Mouse (Mus musculus): ENCODE results near the gene Ppm1h.

The Ppm1h gene

DNA sequence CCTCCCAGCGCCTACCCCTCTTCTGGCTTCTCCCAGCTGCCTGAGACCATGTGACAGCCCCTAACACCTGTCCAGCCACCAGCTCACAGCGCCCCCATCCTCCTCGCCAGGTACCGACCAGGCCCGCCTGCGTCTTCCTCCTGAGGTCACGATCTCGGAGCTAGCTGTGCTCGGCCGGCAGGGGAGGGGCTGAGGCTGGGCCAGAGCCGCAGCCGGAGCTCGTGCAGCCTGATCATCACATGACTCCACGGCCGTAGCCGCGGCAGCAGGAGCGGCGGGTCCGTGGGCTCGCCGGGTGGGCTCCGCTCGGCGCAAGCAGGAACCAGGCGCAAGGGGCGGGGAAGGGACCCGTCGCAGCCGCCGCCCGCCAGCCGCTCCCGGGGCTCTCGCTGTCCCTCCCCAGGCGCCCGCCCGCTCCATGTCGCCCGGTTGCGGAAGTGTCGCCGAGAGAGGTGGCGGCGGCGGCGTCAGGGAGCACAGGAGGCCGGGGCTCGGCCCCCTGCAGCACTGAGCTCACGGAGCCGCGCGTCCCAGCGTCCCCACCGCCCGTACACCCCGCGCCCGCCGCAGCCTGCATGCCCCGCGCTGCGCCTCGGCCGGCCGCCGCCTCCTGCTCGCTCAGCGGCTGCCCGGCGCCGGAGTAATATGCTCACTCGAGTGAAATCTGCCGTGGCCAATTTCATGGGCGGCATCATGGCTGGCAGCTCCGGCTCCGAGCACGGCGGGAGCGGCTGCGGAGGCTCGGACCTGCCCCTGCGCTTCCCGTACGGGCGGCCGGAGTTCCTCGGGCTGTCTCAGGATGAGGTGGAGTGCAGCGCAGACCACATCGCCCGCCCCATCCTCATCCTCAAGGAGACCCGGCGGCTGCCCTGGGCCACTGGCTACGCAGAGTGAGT is at the start of gene Ppm1h:
Gene Ppm1h (plus strand): TSS at position 222 of the 896 bp plus-strand sequence.
- DNase-seq: peak; percentile 65

DNA sequence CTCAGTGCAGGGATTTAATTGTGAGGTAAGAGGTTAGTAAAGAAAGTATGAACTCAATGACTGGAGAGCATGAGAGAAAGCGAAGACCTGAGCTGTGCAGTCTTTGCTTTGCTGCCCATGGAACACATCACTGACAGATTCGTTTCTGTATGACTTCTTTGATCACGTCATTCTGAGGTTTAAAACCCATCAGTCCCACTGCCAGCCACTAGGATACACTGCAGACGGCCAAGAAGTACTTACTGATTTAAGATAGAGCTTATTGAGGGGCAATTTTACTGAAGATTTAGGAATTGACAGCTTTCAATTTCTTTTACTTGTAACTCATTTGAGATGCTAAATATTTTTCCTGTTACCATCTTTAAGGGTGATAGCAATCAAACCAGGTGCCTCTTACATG is 49.6 kb upstream of the Ppm1h start:
- no peak for DNase-seq

- no peak for DNase-seq
Measured at GRCm38 (mm10) chr10:122639879-122640278, 38.7 kb upstream of the Ppm1h start.

- no peak for DNase-seq
Measured at GRCm38 (mm10) chr10:122641263-122641795, 37.2 kb upstream of the Ppm1h start.

- DNase-seq: no peak
Measured at GRCm38 (mm10) chr10:122642125-122642524, 36.4 kb upstream of the Ppm1h start.

DNA sequence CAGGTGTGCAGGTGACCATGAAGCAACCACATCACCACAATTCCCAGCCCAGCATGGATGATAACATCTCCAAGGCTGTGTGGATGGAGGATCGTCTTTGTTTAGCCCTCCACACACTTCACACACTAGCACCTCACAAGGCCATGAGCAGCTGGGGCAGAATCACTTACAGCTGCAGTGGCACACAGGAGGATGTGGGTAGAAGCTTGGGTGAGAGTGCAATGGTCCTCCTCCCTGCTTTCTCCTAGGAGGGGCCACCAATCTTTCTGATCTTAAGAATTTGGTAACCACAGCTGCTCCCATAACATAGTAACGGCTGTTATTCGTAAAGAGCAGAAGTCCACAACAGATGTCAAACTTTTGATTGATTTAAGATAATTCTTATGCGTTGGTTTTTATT is 26.6 kb upstream of the Ppm1h start:
- DNase-seq: no peak

GRCm38 (mm10) chr10:122652578-122652977 is 26.0 kb upstream of the Ppm1h start:
- no peak for DNase-seq

- DNase-seq: no peak
Measured at GRCm38 (mm10) chr10:122665652-122666051, 12.9 kb upstream of the Ppm1h start.

- no peak for DNase-seq
Measured at GRCm38 (mm10) chr10:122671253-122671652, 7.3 kb upstream of the Ppm1h start.

DNA sequence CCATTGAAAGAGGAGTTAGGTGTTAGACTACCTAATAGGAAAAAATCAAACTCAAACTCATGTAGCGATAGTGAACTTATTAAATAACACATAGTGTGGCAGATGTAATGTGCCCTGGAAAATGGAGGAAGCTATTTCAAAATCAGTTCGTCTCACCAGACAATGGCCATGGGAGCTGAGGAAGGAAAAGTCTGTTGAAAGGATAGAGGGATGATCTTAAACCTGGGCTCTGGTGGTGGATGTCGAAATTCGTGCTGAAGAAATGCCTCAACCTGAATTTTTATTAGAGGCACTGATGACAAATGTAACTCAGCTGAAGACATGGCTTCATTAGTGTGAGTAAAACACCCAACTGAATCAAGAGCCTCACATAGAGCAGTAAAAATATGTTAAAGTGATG is 6.5 kb upstream of the Ppm1h start:
- DNase-seq: no peak

DNA sequence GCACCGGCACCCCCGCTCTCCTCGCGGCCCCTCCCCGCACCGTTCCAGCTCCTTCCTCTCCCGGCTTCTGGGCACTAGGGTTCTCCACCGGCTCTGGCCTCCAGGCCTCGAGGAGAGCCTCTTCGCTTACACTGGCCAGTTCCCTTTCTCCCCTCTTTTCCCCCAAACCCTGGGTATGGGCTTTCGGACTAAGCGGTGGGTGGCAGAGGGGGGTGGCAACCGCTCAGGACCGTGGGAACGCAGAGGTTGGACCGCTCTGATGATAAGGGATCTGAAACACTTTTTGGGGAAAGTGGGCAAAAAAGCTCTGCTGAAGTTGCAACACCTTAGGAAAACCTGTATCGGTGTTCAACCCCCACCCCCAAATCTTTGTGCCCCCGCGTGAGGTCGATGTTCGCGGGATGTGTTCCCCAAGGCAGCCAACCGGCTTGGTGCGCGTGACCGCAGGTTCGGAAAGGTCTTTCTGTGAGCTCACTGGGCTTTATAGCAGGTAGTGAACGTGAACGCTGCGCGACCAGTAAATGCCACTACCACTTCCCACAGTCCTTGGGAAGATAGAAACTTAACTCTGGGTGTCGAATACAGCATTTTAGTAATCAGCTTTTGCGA is 979 bp downstream of the Ppm1h start:
- peak; percentile 50 for DNase-seq

DNA sequence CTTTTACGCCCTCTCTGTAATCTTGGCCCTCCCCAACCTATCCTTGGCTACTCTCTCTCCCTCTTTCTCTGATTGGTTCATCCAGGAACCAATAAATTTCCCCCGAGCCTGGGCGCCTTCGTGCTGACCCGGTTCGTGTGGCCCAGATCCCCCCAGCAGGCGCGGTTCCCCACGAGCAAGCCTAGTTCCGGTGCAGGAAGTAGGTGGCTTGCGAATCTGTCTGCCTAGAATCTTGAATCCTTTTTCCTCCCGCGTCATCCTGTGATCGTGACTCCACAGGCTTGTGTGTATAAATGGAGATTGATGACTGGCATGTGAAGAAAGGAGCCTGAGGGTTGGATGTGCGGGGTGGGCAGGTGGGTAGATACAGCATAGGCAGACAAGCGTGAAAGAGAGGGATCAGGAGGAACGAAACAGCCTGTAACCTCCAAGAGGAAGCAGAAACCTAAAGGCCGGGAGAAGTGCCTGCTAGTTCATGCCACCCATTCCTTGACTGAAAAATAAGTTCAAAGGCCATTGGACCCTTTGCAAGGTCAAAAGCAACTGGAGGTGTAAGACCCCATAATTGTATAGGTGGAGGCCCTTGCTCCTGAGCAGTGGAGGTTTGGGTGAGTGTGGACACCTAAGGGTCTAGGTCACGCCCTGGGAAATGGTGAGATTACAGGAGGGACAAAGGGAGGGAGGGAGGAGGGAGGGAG is 2.0 kb downstream of the Ppm1h start:
- DNase-seq: peak; percentile 54

- DNase-seq: no peak
Measured at GRCm38 (mm10) chr10:122681085-122681408, 2.5 kb downstream of the Ppm1h start.

DNA sequence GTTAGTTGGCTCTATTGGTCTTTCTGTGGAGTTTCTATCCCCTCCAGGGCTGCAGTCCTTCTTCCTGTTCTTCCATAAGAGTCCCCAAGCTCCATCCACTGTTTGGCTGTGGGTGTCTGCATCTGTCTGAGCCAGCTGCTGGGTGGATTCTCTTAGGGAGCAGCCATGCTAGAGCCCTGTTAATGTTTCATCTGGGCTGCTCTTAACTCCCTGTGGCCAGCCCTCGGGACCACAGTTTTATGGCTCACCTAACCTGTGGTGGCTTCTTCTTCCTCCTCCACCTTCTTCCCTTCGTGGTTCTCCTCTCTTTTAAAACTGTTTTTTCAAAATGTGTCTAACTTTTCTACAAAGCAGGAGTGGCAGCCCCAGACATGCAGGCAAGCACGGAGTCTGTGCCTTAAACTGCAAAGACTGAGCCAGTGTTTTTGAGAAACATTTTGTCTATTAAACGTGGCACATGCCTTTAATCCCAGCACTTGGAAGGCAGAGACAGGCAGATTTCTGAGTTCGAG is 5.3 kb downstream of the Ppm1h start:
- DNase-seq: no peak

- no peak for DNase-seq
Measured at GRCm38 (mm10) chr10:122685297-122685696, 6.7 kb downstream of the Ppm1h start.

DNA sequence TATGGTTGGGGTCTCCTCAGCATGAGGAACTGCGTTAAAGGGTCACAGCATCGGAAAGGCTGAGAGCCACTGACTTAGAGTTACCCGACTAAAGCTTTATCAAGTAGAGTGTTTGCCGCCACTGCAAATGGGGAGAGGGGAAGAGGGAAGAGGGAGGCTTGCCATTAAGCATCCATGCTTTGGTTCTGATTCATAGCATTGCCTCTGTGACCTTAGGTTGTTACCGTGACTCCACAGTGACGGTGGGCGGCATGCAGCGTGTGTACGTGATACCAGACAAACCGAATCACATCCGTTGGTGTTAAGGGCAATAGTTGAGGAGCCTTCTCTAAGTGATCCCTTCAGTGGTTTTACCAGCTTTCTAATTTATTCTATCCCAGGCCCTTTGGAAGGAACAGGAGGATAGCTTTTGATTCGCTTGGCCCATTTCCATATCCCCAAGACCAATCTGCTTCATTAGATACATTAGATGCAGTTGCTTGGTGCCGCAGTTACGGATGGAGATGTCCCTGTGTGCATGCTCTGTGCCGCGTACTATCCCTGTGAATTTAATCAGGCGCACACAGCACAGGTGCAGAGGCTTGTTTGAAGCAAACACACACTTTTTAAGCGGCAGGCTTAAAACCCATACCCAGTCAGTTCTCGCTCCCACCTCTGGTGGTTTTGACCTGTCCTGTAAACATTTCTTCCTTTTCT is 7.4 kb downstream of the Ppm1h start:
- no peak for DNase-seq

DNA sequence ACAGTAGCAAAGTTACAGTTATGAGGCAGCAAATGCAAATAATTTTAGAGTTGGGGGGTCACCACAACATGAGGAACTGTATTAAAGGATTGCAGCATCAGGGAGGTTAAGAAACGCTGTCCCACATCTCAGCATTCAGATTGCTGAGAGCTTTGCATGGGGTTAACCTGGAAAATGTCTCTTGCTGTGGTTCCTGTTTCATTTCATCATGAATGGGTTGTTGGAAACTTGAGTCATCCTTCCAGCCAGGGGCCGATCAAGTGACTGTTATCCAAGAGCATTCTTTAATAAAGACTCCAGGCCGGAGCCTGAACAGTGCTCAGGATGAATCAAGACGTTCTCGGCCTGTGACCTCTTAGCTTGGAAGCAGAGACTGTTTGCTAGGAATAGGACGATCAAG is 12.1 kb downstream of the Ppm1h start:
- no peak for DNase-seq

- DNase-seq: peak; percentile 63
Measured at GRCm38 (mm10) chr10:122693158-122693777, 14.7 kb downstream of the Ppm1h start.

DNA sequence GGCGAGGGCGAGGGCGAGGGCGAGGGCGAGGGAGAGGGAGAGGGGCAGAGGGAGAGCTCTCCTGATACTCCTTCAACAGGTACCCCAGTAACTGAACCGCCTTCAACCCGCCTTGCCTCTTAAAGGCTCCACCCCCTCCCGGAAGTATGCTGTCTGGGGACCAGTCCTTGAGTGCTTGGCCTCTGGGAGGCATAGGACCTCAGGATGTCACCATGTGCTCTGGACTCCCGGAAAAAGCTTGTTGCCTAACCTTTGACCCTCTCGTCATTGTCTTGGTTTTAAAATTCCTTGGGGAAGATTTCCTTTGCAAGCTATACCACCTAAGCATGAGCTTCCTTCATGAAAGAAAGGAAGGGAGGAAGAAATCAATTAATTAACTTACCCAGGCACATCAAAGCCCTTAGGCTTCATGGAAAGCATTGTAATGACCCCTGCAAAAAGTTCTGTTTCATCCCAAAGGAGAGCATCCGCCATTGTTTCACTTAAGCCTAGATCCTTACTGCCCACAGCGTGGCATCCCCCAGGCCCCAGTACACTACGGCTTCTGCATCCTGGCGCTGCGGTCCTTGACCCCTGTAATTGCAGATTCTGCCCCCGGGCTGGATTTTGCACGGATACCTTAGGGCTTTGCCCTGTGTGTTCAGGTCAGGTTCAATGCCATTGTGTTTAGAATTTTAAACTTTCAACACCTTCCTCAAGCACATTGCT is 15.5 kb downstream of the Ppm1h start:
- no peak for DNase-seq

DNA sequence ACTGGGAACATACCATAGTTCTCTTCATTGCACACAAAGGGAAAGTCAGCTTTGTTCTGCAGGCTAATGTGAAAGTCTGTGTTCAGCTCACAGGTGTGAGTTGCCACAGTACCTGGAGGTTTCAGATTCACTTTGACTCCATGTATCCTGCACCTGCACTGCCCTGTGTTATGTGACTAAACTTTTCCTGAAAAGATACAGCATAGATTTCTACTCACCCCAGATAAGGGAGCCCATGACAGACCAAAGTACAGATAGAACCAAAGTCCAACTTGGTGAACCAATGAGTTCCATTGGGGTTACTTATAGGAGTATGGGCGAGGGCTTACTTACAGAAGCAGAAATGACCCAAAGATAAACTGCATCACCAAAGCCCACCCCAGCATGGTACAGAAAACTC is 17.8 kb downstream of the Ppm1h start:
- no peak for DNase-seq

GRCm38 (mm10) chr10:122698347-122698746 is 19.8 kb downstream of the Ppm1h start:
- no peak for DNase-seq

DNA sequence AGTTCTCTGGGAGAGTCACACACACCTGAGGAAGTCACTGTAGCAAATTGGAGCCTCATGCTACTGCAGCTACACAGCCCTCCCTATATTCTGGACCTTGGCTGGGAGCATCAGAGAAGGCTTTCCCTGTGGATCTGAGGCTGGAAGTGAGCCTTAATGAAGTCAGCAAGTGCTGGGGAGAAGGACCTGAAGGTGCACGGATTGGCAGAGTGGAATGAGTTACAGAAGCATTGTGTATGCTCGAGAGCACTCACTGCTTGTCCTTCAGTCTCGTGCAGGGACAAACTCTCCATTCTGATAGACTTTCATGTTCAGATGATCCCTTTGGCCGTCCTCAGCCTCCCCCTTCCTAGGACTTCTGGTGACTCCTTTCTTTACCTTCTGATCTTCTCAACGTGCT is 26.3 kb downstream of the Ppm1h start:
- no peak for DNase-seq
